Mouse (Mus musculus) ZHBTc4 (cell line): Measurements from ENCODE around the gene Gfpt2.
"Not testable (repeated sequence)": the region's sequence is repeated elsewhere in the genome, so short reads cannot be mapped to it uniquely, and the experiment has no call there.

Source experiments
- DNase-seq: peaks from one replicate; pipeline ENCODE4 v3.0.0-alpha.2; 2011; ENCODE audit warnings: low read depth, low spot score

The Gfpt2 gene

DNA sequence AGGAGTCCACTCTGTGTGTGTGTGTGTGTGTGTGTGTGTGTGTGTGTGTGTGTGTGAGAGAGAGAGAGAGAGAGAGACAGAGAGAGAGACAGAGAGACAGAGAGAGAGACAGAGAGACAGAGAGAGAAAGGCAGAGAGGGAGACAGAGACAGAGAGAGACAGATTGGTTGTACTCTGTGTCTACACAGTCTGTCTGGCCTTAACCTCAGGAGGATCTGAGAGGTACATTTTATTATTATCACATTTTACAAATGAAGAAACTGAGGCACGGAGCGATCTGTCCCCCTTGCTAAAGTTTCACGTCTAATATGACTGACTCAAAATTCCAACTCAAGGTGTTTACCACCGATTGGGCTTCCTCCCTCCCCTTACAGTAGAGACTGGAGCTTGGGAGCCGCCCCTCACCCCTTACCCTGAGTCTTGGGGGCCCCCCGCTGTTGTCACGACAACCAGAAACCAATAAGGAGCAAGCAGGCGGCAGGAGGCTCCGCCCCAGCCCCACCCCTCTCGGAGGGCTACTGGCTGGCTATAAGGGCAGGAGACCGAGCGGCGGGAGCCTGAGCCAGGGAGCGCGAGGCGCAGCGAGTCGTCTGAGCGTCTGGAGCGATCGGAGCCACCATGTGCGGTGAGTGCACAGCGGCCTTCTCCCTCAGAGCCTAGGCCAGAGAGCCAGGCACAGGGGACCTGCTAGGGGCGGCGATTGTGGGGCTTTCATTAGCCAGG is at the start of gene Gfpt2:
Gfpt2 (plus strand) TSS at position 560 of the 723 bp plus-strand sequence.
- DNase-seq: peak; percentile 87

DNA sequence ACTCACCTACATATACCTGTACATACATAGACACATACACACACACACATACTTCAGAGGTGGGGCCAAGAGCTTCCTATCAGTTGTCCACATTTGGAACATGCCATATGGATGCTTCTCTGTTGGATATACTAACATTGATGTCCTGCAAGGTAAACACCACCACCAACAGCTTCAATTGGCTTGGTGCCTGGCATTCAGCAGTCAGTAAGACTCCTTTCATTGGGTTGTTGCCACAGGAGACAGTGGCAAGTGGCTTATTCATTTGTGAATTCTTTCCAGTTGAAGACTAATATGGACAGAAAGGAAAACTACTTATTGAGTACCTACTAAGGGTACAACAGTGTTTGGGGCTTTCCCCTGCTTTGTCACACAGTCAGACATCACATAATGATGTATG is 49.0 kb upstream of the Gfpt2 start:
- no peak for DNase-seq

GRCm38 (mm10) chr11:49745839-49746238 is 48.1 kb upstream of the Gfpt2 start:
- DNase-seq: no peak

DNA sequence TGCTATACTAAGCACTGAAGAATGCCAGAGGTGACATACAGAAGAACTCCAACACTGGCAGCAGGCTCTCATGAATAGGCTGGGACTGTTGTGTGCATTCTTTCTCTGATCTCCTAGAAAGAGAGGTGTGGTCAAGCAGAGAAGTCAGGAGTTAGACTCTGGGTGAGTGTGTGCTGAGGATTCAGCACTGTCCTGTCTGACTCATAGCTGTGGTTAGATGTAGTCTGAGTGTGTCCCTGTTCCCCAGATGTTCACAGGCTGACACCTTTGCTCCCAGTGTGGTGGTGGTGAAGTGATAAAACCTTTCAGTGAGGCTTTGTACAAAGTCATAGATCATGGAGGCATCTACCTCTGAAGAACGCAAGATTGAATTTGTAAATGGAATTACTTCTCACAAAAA is 47.2 kb upstream of the Gfpt2 start:
- no peak for DNase-seq

DNA sequence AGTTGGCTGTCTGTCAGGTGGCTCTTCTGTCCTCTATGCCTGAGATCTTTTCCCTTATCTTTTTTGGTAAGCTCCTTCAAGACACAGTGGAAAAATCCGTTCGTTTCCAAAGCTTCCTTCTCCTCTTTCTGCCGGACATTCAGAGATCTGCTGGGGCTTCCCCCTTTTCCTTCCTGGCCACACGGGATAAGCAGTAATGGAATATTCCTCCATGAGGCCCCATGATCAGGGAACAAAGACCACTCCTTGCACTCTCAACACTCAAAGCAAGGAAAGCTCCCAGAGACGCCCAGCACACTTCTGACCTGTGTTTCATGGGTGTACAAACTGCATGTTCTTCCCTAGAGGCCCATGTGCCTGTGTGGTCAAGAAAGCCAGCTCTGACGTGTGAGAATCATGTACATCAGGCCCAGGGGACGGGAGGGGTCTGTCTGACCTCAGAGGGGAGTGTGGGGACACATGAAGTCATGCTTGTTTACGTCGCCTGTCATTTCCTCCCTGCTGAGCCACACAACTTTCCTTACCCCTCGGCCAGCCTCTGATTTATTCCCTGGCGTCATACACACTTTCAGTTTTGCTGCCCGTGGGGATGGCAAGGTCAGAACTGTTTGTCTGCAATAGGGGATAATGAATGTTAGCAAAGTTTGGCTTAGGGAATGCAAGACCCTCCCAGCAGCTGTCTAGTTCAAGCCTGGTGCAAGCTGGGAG is 38.9 kb upstream of the Gfpt2 start:
- DNase-seq: no peak

DNA sequence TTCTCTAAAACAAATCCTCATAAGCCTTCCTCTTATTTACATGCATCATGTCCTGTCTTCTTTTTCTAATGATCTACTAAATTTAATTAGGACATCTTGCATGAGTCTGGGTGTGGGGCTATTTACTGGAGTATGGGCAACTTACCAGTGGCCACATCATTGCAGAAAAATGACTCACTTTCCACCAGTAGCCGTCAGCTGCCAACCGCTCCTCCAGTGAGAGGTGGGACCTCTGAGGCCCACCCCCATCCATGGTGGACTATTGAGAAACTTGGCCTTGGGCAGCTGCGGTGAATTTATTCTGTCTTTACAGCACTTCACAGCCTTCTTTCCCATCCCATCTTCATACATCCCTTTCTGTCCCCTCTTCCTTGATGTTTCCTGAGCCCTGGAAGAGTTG is 35.9 kb upstream of the Gfpt2 start:
- no peak for DNase-seq

DNA sequence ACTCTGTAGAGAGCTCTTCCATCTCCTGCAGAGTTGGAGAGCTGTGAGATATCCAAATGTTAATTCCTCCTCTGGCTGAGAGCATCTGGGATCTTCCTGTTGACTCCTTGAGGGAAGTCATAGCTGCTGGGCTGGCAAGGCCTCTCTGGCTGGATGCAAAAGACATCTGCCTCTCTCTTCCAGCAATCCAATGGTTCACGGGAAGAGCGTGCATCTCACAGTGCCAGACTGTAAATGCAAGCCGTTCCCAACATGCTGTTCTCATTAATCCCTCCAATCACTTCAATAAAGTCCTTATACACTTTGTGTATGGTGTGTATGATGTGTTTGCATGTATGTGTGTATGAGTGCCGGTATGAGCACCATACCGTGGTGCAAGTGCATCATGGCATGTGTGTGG is 32.8 kb upstream of the Gfpt2 start:
- no peak for DNase-seq

DNA sequence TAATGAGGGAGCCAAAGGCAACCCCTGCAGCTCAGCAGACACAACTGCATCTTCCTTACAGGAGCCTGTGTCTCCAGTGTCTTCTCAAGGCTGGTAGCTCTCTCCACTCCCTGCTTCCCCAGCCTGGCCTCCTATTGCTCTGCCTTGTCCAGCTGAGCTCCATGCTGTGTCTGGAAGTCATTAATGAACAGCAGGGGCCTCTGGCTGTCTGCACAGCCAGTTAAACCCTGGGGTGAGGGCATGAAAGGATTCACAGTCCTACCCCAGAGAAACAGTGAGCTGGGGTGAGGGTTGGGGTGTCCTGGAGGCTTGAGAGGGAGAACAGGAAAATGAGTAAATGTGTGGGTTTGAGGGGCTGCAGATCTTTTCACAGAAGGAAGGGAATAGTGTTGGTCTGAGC is 30.4 kb upstream of the Gfpt2 start:
- peak; percentile 30 for DNase-seq

DNA sequence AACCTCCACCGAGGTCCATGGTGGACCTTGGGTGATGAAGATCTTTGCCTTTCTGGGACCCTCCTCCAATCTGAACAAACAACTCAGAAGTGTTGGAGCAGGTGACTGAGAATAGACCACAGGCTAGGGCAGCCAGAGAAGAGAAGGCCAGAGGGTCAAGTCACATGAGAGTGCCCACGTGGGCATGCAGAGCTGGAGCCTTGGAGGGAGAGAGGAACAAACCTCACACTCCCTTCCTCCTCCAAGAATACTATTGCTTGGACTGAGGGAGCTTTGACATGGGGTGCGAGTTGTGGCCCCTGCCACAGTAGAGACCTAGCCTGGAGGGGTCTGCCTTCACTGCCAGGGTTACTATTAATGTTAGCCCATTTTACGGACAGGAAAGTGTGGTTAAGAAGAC is 30.0 kb upstream of the Gfpt2 start:
- DNase-seq: peak; percentile 60

DNA sequence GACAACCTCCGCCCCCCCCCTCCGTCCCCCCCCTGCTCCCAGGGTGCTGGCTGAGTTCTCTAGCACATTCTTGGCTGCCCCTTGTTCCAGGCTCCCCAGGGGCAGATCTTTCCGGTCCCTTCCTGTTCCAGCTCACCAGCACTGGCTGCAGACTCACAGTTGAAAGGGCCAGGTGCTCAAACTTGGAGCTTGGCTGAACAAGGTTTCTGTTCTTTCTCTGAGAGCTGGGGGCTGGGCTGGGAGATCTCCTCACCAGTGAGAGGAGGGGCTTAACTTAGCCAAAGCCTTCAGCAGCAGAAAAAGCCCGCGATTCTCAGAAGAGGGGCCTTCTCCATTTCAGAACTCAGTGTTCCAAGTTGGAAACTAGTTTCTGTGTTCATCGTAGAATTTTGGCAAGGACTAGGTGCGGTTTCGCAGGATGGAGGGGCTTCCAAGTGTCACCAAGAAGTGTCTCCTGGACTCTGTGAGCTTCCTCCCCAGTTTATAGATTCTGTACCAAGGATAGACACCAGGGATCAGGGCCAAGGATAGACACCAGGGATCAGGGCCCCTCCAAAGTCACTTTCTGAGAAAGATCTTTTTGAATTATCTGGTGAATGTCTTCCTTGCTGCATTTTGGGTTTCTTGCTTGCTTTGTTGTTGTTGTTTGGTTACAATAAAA is 29.2 kb upstream of the Gfpt2 start:
- DNase-seq: peak; percentile 98

GRCm38 (mm10) chr11:49765377-49766136 is 28.4 kb upstream of the Gfpt2 start:
- DNase-seq: no peak

- DNase-seq: no peak
Observed at GRCm38 (mm10) chr11:49766137-49766411, 27.9 kb upstream of the Gfpt2 start.

DNA sequence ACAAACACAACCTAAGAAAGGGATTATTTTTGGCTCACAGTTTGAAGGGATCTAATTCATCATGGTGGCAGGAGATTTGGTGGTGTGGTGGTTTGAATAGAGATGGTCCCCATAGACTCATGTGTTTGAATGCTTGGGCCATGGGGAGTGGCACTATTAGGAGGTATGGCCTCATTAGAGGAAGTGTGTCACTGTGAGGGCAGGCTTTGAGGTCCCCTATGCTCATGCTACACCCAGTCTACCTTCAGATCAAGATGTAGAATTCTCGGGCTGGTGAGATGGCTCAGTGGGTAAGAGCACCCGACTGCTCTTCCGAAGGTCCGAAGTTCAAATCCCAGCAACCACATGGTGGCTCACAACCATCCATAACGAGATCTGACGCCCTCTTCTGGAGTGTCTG is 26.5 kb upstream of the Gfpt2 start:
- not testable (repeated sequence) for DNase-seq

GRCm38 (mm10) chr11:49768781-49769180 is 25.2 kb upstream of the Gfpt2 start:
- no peak for DNase-seq

DNA sequence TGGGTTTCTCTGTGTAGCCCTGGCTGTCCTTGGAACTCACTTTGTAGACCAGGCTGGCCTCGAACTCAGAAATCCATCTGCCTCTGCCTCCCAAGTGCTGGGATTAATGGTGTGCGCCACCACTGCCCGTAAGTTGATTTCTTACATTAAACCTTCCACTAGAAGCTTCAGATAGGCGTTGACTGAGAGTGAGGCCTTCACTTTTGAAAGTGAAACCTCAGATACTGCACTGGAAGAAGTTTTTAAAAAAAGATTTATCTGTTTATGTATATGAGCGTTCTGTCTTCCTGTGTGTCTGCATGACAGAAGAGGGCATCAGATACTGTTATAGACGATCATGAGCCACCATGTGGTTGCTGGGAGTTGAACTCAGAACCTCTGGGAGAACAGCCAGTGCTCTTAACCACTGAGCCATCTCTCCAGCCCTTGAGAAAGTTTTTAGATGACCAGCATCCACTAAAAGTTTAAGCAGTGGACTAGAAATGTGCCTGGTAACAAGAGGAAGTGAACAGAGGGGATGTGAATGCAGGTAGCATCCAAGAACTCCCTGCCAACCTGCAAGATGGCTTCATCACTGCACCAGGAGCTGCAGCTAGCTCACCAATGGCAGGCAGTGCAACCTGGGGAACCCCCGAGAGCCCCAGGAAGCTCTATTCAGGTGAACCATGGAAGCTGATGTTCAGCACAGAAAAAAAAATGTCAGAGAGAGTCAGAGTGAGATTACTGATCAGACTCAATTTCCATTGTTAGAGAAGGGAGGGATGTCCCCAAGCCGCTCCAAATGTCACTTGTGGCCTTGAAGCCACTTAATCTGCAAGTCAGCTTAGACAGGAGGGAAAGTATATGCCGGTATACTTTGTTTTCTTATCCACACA is 23.1 kb upstream of the Gfpt2 start:
- no peak for DNase-seq

DNA sequence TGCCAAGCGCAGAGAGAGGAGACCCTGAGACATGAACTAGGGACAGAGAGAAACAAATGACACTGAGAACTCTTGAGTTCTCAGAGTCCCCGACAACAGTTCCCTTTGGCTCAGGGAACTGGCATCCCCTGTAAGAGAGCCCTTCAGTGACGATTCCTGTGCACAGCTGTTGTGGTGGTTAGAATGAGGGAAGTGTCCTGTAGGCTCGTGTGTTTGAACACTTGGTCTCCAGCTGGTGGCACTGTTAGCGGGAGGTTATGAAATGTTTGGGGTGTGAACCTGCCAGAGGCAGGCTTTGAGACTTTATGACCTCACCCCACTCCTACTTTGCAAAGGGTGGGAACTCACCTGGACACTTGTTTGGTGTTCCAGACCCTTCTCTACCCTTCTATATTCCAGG is 21.7 kb upstream of the Gfpt2 start:
- DNase-seq: peak; percentile 26

- DNase-seq: no peak
Observed at GRCm38 (mm10) chr11:49774894-49775293, 19.1 kb upstream of the Gfpt2 start.

GRCm38 (mm10) chr11:49778844-49779243 is 15.1 kb upstream of the Gfpt2 start:
- no peak for DNase-seq

DNA sequence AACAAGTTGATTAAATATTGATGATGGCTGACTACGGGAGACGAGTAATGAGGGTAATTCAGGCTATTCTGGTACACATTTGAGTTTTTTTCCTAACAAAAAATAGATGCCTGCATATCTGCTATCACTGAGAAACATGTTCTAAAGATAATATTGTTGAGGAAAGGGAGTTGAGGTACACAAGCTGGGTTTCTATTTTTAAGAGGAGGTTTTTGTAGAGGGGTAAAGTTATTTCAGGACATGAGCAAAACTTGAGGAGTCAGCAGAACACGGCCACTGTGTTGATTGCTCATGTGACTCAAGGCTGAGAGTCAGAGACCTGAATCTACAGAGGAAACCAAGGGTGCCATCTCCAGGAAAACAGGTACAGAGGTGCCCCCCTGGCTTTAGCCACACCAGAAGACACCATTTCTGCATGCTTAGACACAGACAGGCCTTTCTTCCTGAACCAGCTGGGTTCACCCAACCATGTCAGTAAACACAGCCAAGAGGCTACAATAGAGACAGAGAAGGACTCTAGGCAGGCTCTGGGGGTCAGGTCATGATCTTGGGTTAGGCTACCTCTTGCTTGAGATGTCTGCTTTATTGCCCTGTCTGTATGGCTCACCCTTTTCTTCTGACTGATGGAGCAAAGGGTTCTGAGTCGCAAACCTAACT is 13.7 kb upstream of the Gfpt2 start:
- no peak for DNase-seq

GRCm38 (mm10) chr11:49781833-49782399 is 12.1 kb upstream of the Gfpt2 start:
- no peak for DNase-seq
